In the genomic region with DNA sequence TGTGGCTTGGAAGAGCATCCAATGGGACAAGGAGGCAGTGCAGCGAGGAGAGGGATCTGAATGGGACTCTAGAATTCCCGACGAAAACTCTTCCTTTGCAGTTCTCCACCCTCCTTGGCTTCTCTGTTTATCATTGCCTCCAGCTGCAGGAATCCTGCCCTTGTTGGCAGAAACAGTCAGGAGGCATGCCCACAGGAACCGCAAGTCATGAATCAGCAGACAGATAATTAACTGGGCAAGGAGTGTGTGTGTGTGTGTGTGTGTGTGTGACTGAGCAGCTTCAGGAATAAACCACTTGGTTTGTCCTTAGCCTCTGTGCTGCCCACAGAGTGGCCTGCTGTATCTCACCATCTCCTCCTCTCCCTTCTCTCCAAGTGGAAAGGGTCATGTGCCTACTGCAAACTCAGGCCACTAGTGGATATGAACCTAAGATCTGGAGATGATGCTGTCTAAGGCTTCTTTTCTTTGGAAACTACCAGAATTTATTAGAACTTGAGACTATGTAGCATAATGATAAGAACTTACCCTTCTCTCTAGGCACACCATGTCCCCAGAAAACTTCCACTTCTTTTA, we compare ENCODE assay signal across 12 mouse cellular contexts. TPM values are rescaled to one million over a fixed set of nuclear protein-coding genes. Genes with fewer than 3 reads are reported as not detected.
DNase-seq lines count a peak whose midpoint lies in the region; ATAC-seq lines count a peak whose summit lies in the region.
"Had no signal": no experiment of that assay in that cellular context is flagged by ENCODE, and none has a peak within 500 bp of the region (broad histone marks: within the 10 kb centered on the region; RNA-seq: fewer than 3 reads in every experiment).

No protein-coding gene starts in this region.

- H3K4me1 ChIP-seq in megakaryocyte, embryonic 14.5 days: peaks cover 74% of the 10 kb centered on the region
- H3K4me1 ChIP-seq in heart, embryonic 12.5 days (replicated peaks): peaks cover 25% of the 10 kb centered on the region
- peaks cover 37% of the 10 kb centered on the region for H3K4me1 ChIP-seq in heart, embryonic 10.5 days

- H3K9me3 ChIP-seq in megakaryocyte, embryonic 14.5 days: no peaks in the 10 kb centered on the region
- no peaks in the 10 kb centered on the region for H3K9me3 ChIP-seq in heart, embryonic 12.5 days (replicated peaks)
- H3K9me3 ChIP-seq in heart, embryonic 10.5 days: no peaks in the 10 kb centered on the region
- H3K9me3 ChIP-seq: forebrain, embryonic 10.5 days; hindbrain, embryonic 12.5 days; midbrain, embryonic 13.5 days had no signal

- no peak overlapping the region for H3K9ac ChIP-seq in heart, embryonic 12.5 days
- H3K9ac ChIP-seq: hindbrain, embryonic 12.5 days; midbrain, embryonic 13.5 days had no signal

- no peak for ATAC-seq in heart, embryonic 12.5 days (ENCODE audit: insufficient number of reproducible peaks, low FRiP score)
- ATAC-seq: midbrain, embryonic 13.5 days had no signal

- peak; percentile 25 to 29 for DNase-seq in lung, adult 18-20 months
- no peak for DNase-seq in lung, postnatal 25 days (ENCODE audit: low spot score)
- peak; percentile 89 for DNase-seq in adipocyte (ENCODE audit: low spot score)
- peak; percentile 66 for DNase-seq in kidney, postnatal 14 days
- DNase-seq in heart, embryonic 10.5 days (ENCODE audit: low spot score): no peak
- no peak for DNase-seq in embryo, embryonic 10 days (ENCODE audit: low spot score)
- DNase-seq: layer of hippocampus, adult 9-11 months had no signal

- H3K27me3 ChIP-seq in megakaryocyte, embryonic 14.5 days (replicated peaks): no peaks in the 10 kb centered on the region
- peaks cover 4% of the 10 kb centered on the region for H3K27me3 ChIP-seq in heart, embryonic 12.5 days (replicated peaks)
- H3K27me3 ChIP-seq in heart, embryonic 10.5 days (ENCODE audit: insufficient read depth, poor library complexity, severe bottlenecking): peaks cover 7% of the 10 kb centered on the region

- WGBS in heart, embryonic 12.5 days: 46% methylated on average over 4 of the region's 4 CpGs
- 39% methylated on average over 4 of the region's 4 CpGs for WGBS in heart, embryonic 10.5 days

- no peak overlapping the region for H3K4me2 ChIP-seq in heart, embryonic 12.5 days
- H3K4me2 ChIP-seq: hindbrain, embryonic 12.5 days; midbrain, embryonic 13.5 days had no signal

- peaks cover 83% of the 10 kb centered on the region for H3K36me3 ChIP-seq in megakaryocyte, embryonic 14.5 days (replicated peaks; ENCODE audit: low read length)
- no peaks in the 10 kb centered on the region for H3K36me3 ChIP-seq in heart, embryonic 12.5 days
- H3K36me3 ChIP-seq in heart, embryonic 10.5 days: no peaks in the 10 kb centered on the region
- H3K36me3 ChIP-seq: forebrain, embryonic 10.5 days; hindbrain, embryonic 12.5 days; midbrain, embryonic 13.5 days had no signal

- peak overlapping the region; percentile 99 for H3K4me3 ChIP-seq in megakaryocyte, embryonic 14.5 days (replicated peaks)
- H3K4me3 ChIP-seq in heart, embryonic 12.5 days: no peak overlapping the region
- no peak overlapping the region for H3K4me3 ChIP-seq in heart, embryonic 10.5 days
- H3K4me3 ChIP-seq: forebrain, embryonic 10.5 days; hindbrain, embryonic 12.5 days; midbrain, embryonic 13.5 days had no signal

- no peak overlapping the region for H3K27ac ChIP-seq in heart, embryonic 12.5 days (ENCODE audit: poor library complexity, severe bottlenecking)
- no peak overlapping the region for H3K27ac ChIP-seq in heart, embryonic 10.5 days
- H3K27ac ChIP-seq: forebrain, embryonic 10.5 days; hindbrain, embryonic 12.5 days; midbrain, embryonic 13.5 days had no signal

RNA-seq across cellular contexts. Expression of a gene that starts 3.9 kb away (rescaled TPM):
- polyA plus RNA-seq in megakaryocyte, embryonic 14.5 days (2012; ENCODE audit: insufficient read depth, low replicate concordance): 123 and 181 TPM in 2 replicates
- 9.6 and 11.9 TPM in 2 replicates for polyA plus RNA-seq in heart, embryonic 12.5 days (2016; fragmentation: Nextera tagmentation; extraction: Ambion mirVana)
- 9.1 and 9.9 TPM in 2 replicates for polyA plus RNA-seq in heart, embryonic 10.5 days (2016; fragmentation: Nextera tagmentation; extraction: Ambion mirVana)

Comparison
In these comparisons a context has a peak if more than half of its experiments do, and no peak if none do; other contexts are left out.
1. DNase-seq: peak in lung, adult 18-20 months (2 of 2), adipocyte (single experiment) and kidney, postnatal 14 days (single experiment); none in lung, postnatal 25 days (single experiment), heart, embryonic 10.5 days (single experiment) and embryo, embryonic 10 days (single experiment).